Mouse (Mus musculus) ES-E14 (cell line): ENCODE results near the gene Lrch4. TPM values are rescaled to one million over a fixed set of nuclear protein-coding genes. Genes with fewer than 3 reads are reported as not detected.

ENCODE experiments used
- DNase-seq: peaks from one replicate; pipeline ENCODE4 v3.0.0-alpha.2; 2013; ENCODE audit warnings: low read depth, low spot score
- H3K27ac ChIP-seq: 2 replicates; pipeline ENCODE4 v1.5.1; 2012; ENCODE audit warnings: low read depth, mild to moderate bottlenecking, low read length, moderate library complexity, mixed read lengths; ENCODE audit not compliant: poor library complexity, insufficient read depth, severe bottlenecking
- H3K36me3 ChIP-seq: 2 replicates; pipeline ENCODE4 v1.6.1; 2012; ENCODE audit warnings: mild to moderate bottlenecking, low read length, moderate library complexity, mixed read lengths; ENCODE audit not compliant: control insufficient read depth, poor library complexity, insufficient read depth, severe bottlenecking
- H3K4me1 ChIP-seq, 2 experiments: fragments of 150-350 bp in 1 of 2; sonication (generic) in 1 of 2; 2 replicates each; pipeline ENCODE4 v1.6.1; 2012; ENCODE audit warnings: low read length in 2 of 2, mild to moderate bottlenecking in 1 of 2, mixed read lengths in 1 of 2; ENCODE audit not compliant: control insufficient read depth in 2 of 2, insufficient read depth in 2 of 2, poor library complexity in 1 of 2
- H3K4me3 ChIP-seq, 2 experiments: fragments of 150-350 bp in 1 of 2; sonication (generic) in 1 of 2; 2 replicates each; pipeline ENCODE4 v1.5.1; 2012; ENCODE audit warnings: low read length in 2 of 2, low read depth in 1 of 2, mild to moderate bottlenecking in 1 of 2, mixed read lengths in 1 of 2; ENCODE audit not compliant: insufficient read depth in 1 of 2, poor library complexity in 1 of 2, severe bottlenecking in 1 of 2
- H3K9ac ChIP-seq: 2 replicates; pipeline ENCODE4 v1.6.1; 2012; ENCODE audit warnings: low read depth, mild to moderate bottlenecking, low read length, mixed read lengths; ENCODE audit not compliant: poor library complexity, insufficient read depth, severe bottlenecking
- H3K9me3 ChIP-seq: fragments of 150-350 bp; sonication (generic); 2 replicates; pipeline ENCODE4 v1.6.1; 2012; ENCODE audit warnings: low read depth, mild to moderate bottlenecking, low read length; ENCODE audit not compliant: control insufficient read depth, insufficient read depth
- CHD2 ChIP-seq: IDR thresholded peaks from 2 replicates; pipeline ENCODE4 v1.6.1; 2014; ENCODE audit warnings: mild to moderate bottlenecking, low read depth, low read length, inconsistent platforms
- HCFC1 ChIP-seq: IDR thresholded peaks from 2 replicates; pipeline ENCODE4 v1.6.1; 2012; ENCODE audit warnings: low read length, inconsistent platforms, borderline replicate concordance; ENCODE audit not compliant: insufficient read depth
- MAFK ChIP-seq: IDR thresholded peaks from 2 replicates; pipeline ENCODE4 v1.6.1; 2014; ENCODE audit warnings: mild to moderate bottlenecking, low read depth, low read length, inconsistent platforms; ENCODE audit not compliant: insufficient read depth
- ZC3H11A ChIP-seq: IDR thresholded peaks from 2 replicates; pipeline ENCODE4 v1.6.1; 2012; ENCODE audit warnings: low read depth, mild to moderate bottlenecking, inconsistent platforms, low read length, borderline replicate concordance
- ZNF384 ChIP-seq: IDR thresholded peaks from 2 replicates; pipeline ENCODE4 v1.6.1; 2012; ENCODE audit warnings: low read depth, low read length, inconsistent platforms
- in situ Hi-C, 2 experiments: fragments of 600-800 bp; cut with MboI; formaldehyde crosslinking; loops; one replicate each; pipeline ENCODE4 v1.15.1; 2025; ENCODE audit warnings: low sequenced_read_pairs in 2 of 2, inconsistent platforms in 1 of 2; ENCODE audit not compliant: unreplicated experiment in 2 of 2
- total RNA-seq: library from RNA; depleted of rRNA; stranded (reverse); fragments of 300-350 nt; gene quantifications from 2 replicates; pipeline ENCODE4 v1.2.3, GENCODE M21; 2012

Lrch4 gene
- total RNA-seq, 1 experiment, result 12.7 TPM

- peaks cover 12% of the 10 kb centered on the region for H3K36me3 ChIP-seq
- DNase-seq, result no peak
- TF ChIP-seq ZC3H11A (no peak), HCFC1 (no peak), CHD2 (no peak), MAFK (no peak), ZNF384 (no peak)
- H3K9ac ChIP-seq, result no peak overlapping the region
- H3K4me3 ChIP-seq, result no peak overlapping the region
- in situ Hi-C loops, result no loop called here
- no peaks in the 10 kb centered on the region for H3K9me3 ChIP-seq
- peaks cover 2 to 18% of the 10 kb centered on the region in 2 experiments; a peak in 2 of 4 replicates for H3K4me1 ChIP-seq
- H3K27ac ChIP-seq, result no peak overlapping the region
These were observed 19.1 kb downstream of the Lrch4 start for GRCm38 (mm10) chr5:137647827-137648601.

GRCm38 (mm10) chr5:137649251-137649650 is 20.3 kb downstream of the Lrch4 start:
- in situ Hi-C loops, result no loop called here
- Histone ChIP-seq H3K36me3 (peaks cover 19% of the 10 kb centered on the region), H3K4me3 (no peak overlapping the region), H3K9me3 (no peaks in the 10 kb centered on the region), H3K4me1 (peaks cover 2 to 15% of the 10 kb centered on the region in 2 experiments; a peak in 2 of 4 replicates), H3K27ac (no peak overlapping the region), H3K9ac (no peak overlapping the region)
- TF ChIP-seq HCFC1 (no peak), CHD2 (no peak), MAFK (no peak), ZC3H11A (no peak), ZNF384 (no peak)
- DNase-seq, result no peak

- H3K9me3 ChIP-seq, result no peaks in the 10 kb centered on the region
- H3K27ac ChIP-seq, result peak overlapping the region; percentile 12; the same call in 1 of the 2 replicates
- in situ Hi-C loops, result loop anchor here in 1 of 2 experiments (10.0 kb wide), 1 partner anchor 115 kb away; no protein-coding TSS in a partner anchor
- peak overlapping the region; percentile 57 for H3K9ac ChIP-seq
- no peak for DNase-seq
- H3K4me3 ChIP-seq, result peak overlapping the region; percentile 36 to 56
- TF ChIP-seq ZNF384 (peak; percentile 85), ZC3H11A (no peak)
- peaks cover 19% of the 10 kb centered on the region for H3K36me3 ChIP-seq
- peaks cover 2 to 12% of the 10 kb centered on the region in 2 experiments; a peak in 2 of 4 replicates for H3K4me1 ChIP-seq
These were observed 21.0 kb downstream of the Lrch4 start for GRCm38 (mm10) chr5:137649669-137650571.

DNA sequence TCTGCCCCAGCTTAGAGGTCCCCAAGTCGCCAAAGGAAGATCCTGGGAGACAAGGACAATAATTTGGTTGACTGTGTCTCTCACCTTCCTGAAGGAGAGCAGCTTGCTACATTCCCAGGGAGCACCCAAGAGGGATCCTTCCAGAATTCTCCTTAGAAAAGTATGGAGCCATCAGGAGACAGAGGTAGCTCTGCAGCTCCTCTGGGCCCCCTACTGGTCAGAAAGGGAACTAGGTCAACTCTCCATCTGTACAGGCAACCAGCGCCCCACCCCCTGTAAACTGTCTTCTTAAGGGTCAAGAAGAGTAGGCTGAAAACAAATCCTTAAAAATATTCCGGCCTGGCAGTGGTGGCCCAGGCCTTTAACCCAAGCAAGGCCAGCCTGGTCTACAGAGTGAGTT is 23.6 kb downstream of the Lrch4 start:
- in situ Hi-C loops, result loop anchor here in 1 of 2 experiments (10.0 kb wide), 1 partner anchor 112 kb away; no protein-coding TSS in a partner anchor
- H3K9me3 ChIP-seq, result no peaks in the 10 kb centered on the region
- no peak overlapping the region for H3K4me3 ChIP-seq
- no peak for DNase-seq
- H3K27ac ChIP-seq, result no peak overlapping the region
- TF ChIP-seq HCFC1 (no peak), ZNF384 (no peak), MAFK (no peak), CHD2 (no peak)
- peaks cover 26% of the 10 kb centered on the region for H3K36me3 ChIP-seq
- no peak overlapping the region for H3K9ac ChIP-seq
- H3K4me1 ChIP-seq, result peaks cover 0 to 3% of the 10 kb centered on the region in 2 experiments; a peak in 1 of 4 replicates
